Mouse (Mus musculus) layer of hippocampus, postnatal 36 days (tissue): ENCODE measurements at regions not wholly inside any gene's neighbourhood (a gene's known extent, or its start where the extent isn't known, plus 50 kb on each side); places are given as distances from the start of the nearest gene placed in this dataset.

Source experiments
- DNase-seq, 2 experiments: peaks; one replicate each; pipeline ENCODE4 v3.0.0; 2022

DNA sequence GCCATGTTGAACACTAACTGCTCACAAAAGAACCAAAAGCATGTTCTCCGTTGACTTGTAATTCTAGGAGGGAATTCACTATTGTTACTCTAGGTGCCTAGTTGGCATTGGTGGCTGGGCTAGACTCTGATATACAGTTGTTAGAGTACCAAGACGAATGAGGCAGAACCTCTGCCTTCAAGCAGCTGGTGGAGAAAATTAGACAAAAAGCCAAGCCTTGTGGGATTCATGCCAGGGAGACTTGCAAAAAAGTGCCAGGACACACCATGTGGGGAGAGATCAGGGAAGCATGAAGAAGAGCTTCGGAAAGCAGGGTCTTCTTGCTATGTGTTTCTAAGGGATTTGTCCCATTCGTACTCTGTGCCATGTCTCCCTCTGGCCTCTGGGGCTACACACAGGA lies 97.2 kb upstream of the Ppp2r3a start:
- DNase-seq = no peak

DNA sequence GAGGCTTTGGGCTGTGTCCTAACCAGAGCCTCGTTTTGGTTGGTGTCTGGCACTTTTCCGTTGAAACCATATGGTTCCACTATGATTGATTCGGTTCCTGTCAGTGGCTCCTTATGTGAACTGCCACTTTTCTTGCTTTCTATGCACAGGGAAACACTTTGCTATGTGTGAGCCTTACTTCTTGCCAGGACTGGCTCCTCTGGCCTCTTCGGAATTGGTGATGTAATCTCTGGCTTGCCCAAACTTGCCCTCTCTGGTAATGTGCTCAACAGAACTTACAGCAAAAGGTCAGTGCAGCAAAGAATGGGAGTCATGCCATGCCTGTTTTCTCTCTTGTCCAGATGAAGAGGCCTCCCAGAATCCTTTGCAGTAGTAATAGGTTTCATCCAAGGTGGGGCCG lies 91.3 kb upstream of the Ppp2r3a start:
- DNase-seq = no peak

DNA sequence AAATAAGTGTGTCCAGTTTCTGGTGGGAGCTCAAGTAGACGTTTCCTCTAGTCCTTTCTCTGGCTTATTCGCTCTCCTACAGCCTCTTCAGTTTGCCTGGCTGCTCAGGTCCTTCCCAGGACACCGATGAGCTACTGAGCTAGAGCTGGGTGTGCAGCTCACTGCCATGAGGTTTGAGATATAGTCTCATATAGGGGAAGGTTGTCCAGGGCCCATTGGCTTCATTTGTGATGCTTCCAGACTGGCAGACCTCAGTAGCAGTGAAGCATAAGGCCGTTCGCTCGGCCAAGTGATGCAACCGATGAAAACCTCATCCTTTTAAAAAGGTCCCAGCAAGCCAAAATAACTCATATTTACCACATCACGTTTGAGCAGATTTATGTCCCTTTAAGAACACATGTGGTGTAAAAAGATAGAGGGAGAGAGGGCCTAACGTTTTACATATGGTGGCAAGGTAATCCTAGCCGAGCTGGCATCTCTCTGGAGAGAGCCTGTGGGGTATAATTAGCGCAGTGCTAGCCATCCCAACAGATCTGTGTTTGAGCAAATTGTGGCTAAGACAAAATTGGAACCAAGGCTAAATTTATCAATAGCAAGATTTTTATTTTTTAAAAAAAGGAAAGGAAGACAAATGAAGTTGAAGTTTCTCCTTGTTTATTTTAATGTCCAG lies 89.3 kb upstream of the Ppp2r3a start:
- DNase-seq = no peak

GRCm38 (mm10) chr9:101329032-101329824 lies 77.6 kb upstream of the Ppp2r3a start:
- DNase-seq = no peak

DNA sequence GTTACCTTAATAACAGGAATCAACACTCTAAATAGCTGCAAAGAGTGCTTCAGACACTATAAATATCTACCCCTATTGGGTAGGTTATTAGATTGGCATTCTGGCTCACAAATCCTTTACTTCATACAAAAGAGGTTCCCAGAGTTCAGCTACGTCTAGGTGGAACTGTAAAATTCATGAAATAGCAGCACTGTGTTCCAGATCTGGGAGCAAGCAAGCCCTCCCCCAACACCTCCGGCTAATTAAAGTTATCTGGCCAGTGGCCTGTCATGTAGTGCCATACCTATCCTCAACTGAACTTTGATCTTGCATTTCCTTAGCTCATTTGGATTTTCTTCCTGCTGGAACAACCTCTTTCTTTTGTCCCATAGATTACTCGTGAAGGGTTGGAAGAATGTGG lies 75.4 kb upstream of the Ppp2r3a start:
- no peak for DNase-seq

GRCm38 (mm10) chr9:101314036-101314435 lies 62.4 kb upstream of the Ppp2r3a start:
- peak; percentile 13 to 54 for DNase-seq

- DNase-seq = no peak
Measured at GRCm38 (mm10) chr9:101306408-101306935, 54.9 kb upstream of the Ppp2r3a start.

- no peak for DNase-seq
Measured at GRCm38 (mm10) chr9:101305730-101306129, 54.1 kb upstream of the Ppp2r3a start.
